Mouse (Mus musculus) right cerebral cortex, postnatal 14 days (tissue): ENCODE results near the gene Catsperg1.
"Not testable (repeated sequence)": the region's sequence is repeated elsewhere in the genome, so short reads cannot be mapped to it uniquely, and the experiment has no call there.

Experiments used
- DNase-seq: peaks from one replicate; pipeline ENCODE4 v3.0.0; 2022

Catsperg1 gene

GRCm38 (mm10) chr7:29228202-29228601 lies 14.4 kb upstream of the Catsperg1 start:
- no peak for DNase-seq

- no peak for DNase-seq
These were observed 11.7 kb upstream of the Catsperg1 start for GRCm38 (mm10) chr7:29225520-29225919.

GRCm38 (mm10) chr7:29224756-29225394 lies 11.0 kb upstream of the Catsperg1 start:
- DNase-seq, result peak; percentile 54

GRCm38 (mm10) chr7:29214846-29215245 lies 1.0 kb upstream of the Catsperg1 start:
- DNase-seq, result no peak

GRCm38 (mm10) chr7:29214236-29214635 lies 401 bp upstream of the Catsperg1 start:
- no peak for DNase-seq

GRCm38 (mm10) chr7:29212775-29213560 lies 867 bp downstream of the Catsperg1 start:
- DNase-seq, result not testable (repeated sequence)

GRCm38 (mm10) chr7:29212199-29212765 lies 1.6 kb downstream of the Catsperg1 start:
- no peak for DNase-seq

- peak; percentile 56 for DNase-seq
These were observed 2.2 kb downstream of the Catsperg1 start for GRCm38 (mm10) chr7:29211415-29212198.

GRCm38 (mm10) chr7:29211013-29211412 lies 2.8 kb downstream of the Catsperg1 start:
- not testable (repeated sequence) for DNase-seq

- DNase-seq, result no peak
These were observed 11.3 kb downstream of the Catsperg1 start for GRCm38 (mm10) chr7:29202577-29202976.

- not testable (repeated sequence) for DNase-seq
These were observed 19.6 kb downstream of the Catsperg1 start for GRCm38 (mm10) chr7:29194230-29194629.

GRCm38 (mm10) chr7:29181323-29181722 lies 32.5 kb downstream of the Catsperg1 start:
- not testable (repeated sequence) for DNase-seq

- DNase-seq, result no peak
These were observed 33.0 kb downstream of the Catsperg1 start for GRCm38 (mm10) chr7:29180854-29181236.

GRCm38 (mm10) chr7:29180077-29180853 lies 33.6 kb downstream of the Catsperg1 start, which contains the start of gene Psmd8:
Gene Psmd8, minus strand, starts transcription at chr7:29180701.
- DNase-seq, result peak; percentile 92

GRCm38 (mm10) chr7:29179323-29179722 lies 34.5 kb downstream of the Catsperg1 start:
- no peak for DNase-seq

GRCm38 (mm10) chr7:29178106-29178505 lies 35.7 kb downstream of the Catsperg1 start:
- DNase-seq, result no peak

- no peak for DNase-seq
These were observed 41.3 kb downstream of the Catsperg1 start for GRCm38 (mm10) chr7:29172390-29173016.

GRCm38 (mm10) chr7:29171562-29172097 lies 42.2 kb downstream of the Catsperg1 start:
- DNase-seq, result no peak

GRCm38 (mm10) chr7:29170755-29171561 lies 42.9 kb downstream of the Catsperg1 start:
- peak; percentile 26 for DNase-seq

- DNase-seq, result peak; percentile 31
These were observed 43.6 kb downstream of the Catsperg1 start, which contains the start of the genes Ggn and Spred3 for GRCm38 (mm10) chr7:29170066-29170754. Gene Ggn, plus strand, starts transcription at chr7:29170210. Gene Spred3, minus strand, starts transcription at chr7:29170411.
